Mouse (Mus musculus) neural tube, embryonic 15.5 days (tissue): ENCODE measurements at regions not wholly inside any gene's neighbourhood (a gene's known extent, or its start where the extent isn't known, plus 50 kb on each side); places are given as distances from the start of the nearest gene placed in this dataset.

Experiments used
- ATAC-seq: fragments of 200-750 bp; cut with Nextera tagmentation; 2 replicates; pipeline ENCODE4 v1.8.0; 2017; ENCODE audit warnings: mild to moderate bottlenecking, moderate TSS enrichment, moderate library complexity; ENCODE audit not compliant: low FRiP score
- H3K27ac ChIP-seq: fragments of 300-500 bp; sonication (generic); replicated peaks from 2 replicates; pipeline ENCODE4 v1.5.1; 2015; ENCODE audit warnings: mild to moderate bottlenecking, inconsistent platforms
- H3K27me3 ChIP-seq: fragments of 300-500 bp; sonication (generic); replicated peaks from 2 replicates; pipeline ENCODE4 v1.6.1; 2015; ENCODE audit warnings: inconsistent platforms
- H3K36me3 ChIP-seq: fragments of 300-500 bp; sonication (generic); 2 replicates; pipeline ENCODE4 v1.6.1; 2015; ENCODE audit warnings: inconsistent platforms
- H3K4me1 ChIP-seq: fragments of 300-500 bp; sonication (generic); 2 replicates; pipeline ENCODE4 v1.6.1; 2015; ENCODE audit warnings: inconsistent platforms
- H3K4me2 ChIP-seq: fragments of 300-500 bp; sonication (generic); 2 replicates; pipeline ENCODE4 v1.6.1; 2015; ENCODE audit warnings: inconsistent platforms, mild to moderate bottlenecking, moderate library complexity
- H3K4me3 ChIP-seq: fragments of 300-500 bp; sonication (generic); replicated peaks from 2 replicates; pipeline ENCODE4 v1.5.1; 2015; ENCODE audit warnings: mild to moderate bottlenecking, inconsistent platforms
- H3K9ac ChIP-seq: fragments of 300-500 bp; sonication (generic); replicated peaks from 2 replicates; pipeline ENCODE4 v1.6.1; 2015; ENCODE audit warnings: mild to moderate bottlenecking, inconsistent platforms
- H3K9me3 ChIP-seq: fragments of 300-500 bp; sonication (generic); replicated peaks from 2 replicates; pipeline ENCODE4 v1.6.1; 2016; ENCODE audit warnings: inconsistent platforms
- WGBS: fragments of 180-500 bp; shearing (Covaris S2); methylation state at CpG from one replicate; pipeline ENCODE4 v1.1.7; 2015; ENCODE audit warnings: mixed read lengths; 5-methylcytosine and 5-hydroxymethylcytosine counted together

GRCm38 (mm10) chr10:14333344-14333743 lies 212.1 kb downstream of the Adgrg6 start:
- WGBS, result 24% methylated on average over 4 of the region's 4 CpGs
- H3K27me3 ChIP-seq, result no peaks in the 10 kb centered on the region
- no peak overlapping the region for H3K4me3 ChIP-seq
- peaks cover 18% of the 10 kb centered on the region for H3K4me1 ChIP-seq
- peak overlapping the region; percentile 58 for H3K27ac ChIP-seq
- no peak overlapping the region for H3K9ac ChIP-seq
- H3K4me2 ChIP-seq, result no peak overlapping the region
- H3K36me3 ChIP-seq, result no peaks in the 10 kb centered on the region
- no peaks in the 10 kb centered on the region for H3K9me3 ChIP-seq
- peak; percentile 64; the same call in 1 of the 2 replicates for ATAC-seq

- H3K9me3 ChIP-seq, result no peaks in the 10 kb centered on the region
- H3K4me3 ChIP-seq, result no peak overlapping the region
- no peaks in the 10 kb centered on the region for H3K36me3 ChIP-seq
- no peaks in the 10 kb centered on the region for H3K27me3 ChIP-seq
- peak overlapping the region; percentile 58; the same call in 1 of the 2 replicates for H3K27ac ChIP-seq
- no peak overlapping the region for H3K9ac ChIP-seq
- 16% methylated on average over 4 of the region's 4 CpGs for WGBS
- H3K4me2 ChIP-seq, result peak overlapping the region; percentile 15; the same call in 1 of the 2 replicates
- H3K4me1 ChIP-seq, result peaks cover 18% of the 10 kb centered on the region
- peak; percentile 92 for ATAC-seq
Measured at GRCm38 (mm10) chr10:14332688-14333117, 212.8 kb downstream of the Adgrg6 start.

DNA sequence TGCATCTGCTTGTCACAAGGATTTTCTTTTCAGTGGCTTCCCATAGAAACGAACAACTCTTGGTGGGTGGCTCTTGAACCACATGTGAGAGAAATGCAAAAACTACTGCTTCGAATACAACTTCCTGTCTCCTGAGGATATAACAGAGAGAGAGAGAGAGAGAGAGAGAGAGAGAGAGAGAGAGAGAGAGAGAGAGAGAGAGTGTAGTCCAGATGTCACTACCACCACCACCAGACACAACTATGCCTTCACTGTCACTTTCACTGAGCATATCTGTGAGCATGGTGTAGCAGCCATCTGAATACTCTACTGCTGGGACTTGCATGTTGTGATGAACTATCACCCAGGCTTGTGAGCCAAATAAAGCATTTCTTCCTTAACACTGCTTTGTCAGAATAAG lies 216.6 kb downstream of the Adgrg6 start:
- no peak overlapping the region for H3K4me3 ChIP-seq

GRCm38 (mm10) chr10:14326229-14326628 lies 219.2 kb downstream of the Adgrg6 start:
- Histone ChIP-seq H3K27ac (no peak overlapping the region), H3K4me1 (no peaks in the 10 kb centered on the region), H3K4me3 (no peak overlapping the region), H3K27me3 (no peaks in the 10 kb centered on the region), H3K4me2 (no peak overlapping the region), H3K9me3 (no peaks in the 10 kb centered on the region), H3K36me3 (no peaks in the 10 kb centered on the region), H3K9ac (no peak overlapping the region)
- ATAC-seq, result no peak
- 88% methylated on average over 6 of the region's 6 CpGs for WGBS

More for the DNA sequence above, 216.6 kb downstream of the Adgrg6 start:
- ATAC-seq, result no peak
- Histone ChIP-seq H3K9ac (no peak overlapping the region), H3K4me1 (peaks cover 17% of the 10 kb centered on the region), H3K27me3 (no peaks in the 10 kb centered on the region), H3K36me3 (no peaks in the 10 kb centered on the region), H3K9me3 (no peaks in the 10 kb centered on the region), H3K27ac (no peak overlapping the region), H3K4me2 (no peak overlapping the region)
- 75% methylated on average over 2 of the region's 2 CpGs for WGBS

DNA sequence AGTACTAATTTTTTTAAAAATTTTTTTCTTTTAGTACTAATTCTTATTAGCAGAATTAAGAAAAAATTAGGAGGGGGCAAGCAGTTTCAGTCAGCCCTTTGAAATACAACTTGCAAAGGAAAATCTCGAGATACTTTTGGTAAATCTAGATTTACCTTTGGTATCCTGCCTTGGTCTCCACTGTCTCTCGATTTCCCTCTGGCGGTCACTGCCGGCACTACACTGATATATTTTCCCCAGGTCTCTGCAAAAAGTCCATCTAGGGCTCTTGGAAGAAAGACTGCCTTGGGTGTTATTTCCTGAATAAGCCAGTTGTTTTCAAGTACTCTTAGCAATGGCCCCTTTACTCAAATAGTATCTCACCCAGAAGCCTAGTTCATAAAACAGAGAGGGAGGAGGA lies 224.0 kb downstream of the Adgrg6 start:
- peak; percentile 72 for ATAC-seq
- Histone ChIP-seq H3K4me2 (no peak overlapping the region), H3K9ac (no peak overlapping the region), H3K4me3 (no peak overlapping the region), H3K4me1 (no peaks in the 10 kb centered on the region), H3K27me3 (no peaks in the 10 kb centered on the region), H3K36me3 (no peaks in the 10 kb centered on the region), H3K9me3 (no peaks in the 10 kb centered on the region), H3K27ac (no peak overlapping the region)
- WGBS, result 5% methylated on average over 4 of the region's 4 CpGs

DNA sequence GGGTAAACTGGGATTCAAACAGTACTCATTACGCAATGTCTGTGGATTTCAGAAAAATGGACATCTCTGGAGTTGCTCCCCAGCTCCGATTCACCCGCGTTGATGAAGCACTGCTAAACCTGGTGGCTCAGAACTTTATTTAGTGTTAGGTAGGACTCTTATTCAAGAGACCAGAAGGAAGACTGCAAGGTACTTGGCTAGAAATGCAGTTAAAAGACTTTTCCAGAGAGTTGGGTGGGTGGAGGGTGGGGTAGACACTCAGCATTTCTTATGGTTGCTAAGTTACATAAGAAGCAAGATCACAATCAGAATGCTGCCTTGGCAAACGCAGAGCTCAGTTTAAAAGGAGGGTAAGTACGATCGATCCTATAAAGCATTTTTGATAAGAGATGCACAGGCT lies 230.2 kb downstream of the Adgrg6 start:
- no peaks in the 10 kb centered on the region for H3K4me1 ChIP-seq
- H3K9ac ChIP-seq, result no peak overlapping the region
- 88% methylated on average over 7 of the region's 7 CpGs for WGBS
- no peak overlapping the region for H3K27ac ChIP-seq
- no peaks in the 10 kb centered on the region for H3K9me3 ChIP-seq
- H3K36me3 ChIP-seq, result no peaks in the 10 kb centered on the region
- ATAC-seq, result no peak
- H3K4me3 ChIP-seq, result no peak overlapping the region
- no peaks in the 10 kb centered on the region for H3K27me3 ChIP-seq
- no peak overlapping the region for H3K4me2 ChIP-seq

DNA sequence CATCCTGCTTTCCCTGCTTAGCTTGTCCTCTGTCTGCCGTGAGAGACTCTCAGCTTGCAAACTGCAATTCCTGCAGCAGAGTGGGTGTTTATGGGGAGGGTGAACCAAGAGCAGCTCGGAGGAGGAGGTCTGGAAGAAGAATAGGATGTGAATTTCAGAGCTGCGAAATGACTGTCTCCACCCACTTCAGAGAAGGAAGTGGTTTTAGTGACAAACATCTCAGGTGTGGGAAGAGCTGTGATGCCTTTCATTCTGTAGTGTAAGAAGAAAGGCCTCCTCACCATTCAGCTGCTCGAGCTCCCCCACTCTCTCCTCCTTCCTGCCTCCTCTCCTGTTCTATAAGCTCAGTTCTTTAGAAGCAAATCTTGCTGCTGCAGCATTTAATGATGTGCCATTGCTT lies 230.9 kb downstream of the Adgrg6 start:
- H3K4me3 ChIP-seq, result no peak overlapping the region
- H3K4me2 ChIP-seq, result no peak overlapping the region
- no peaks in the 10 kb centered on the region for H3K27me3 ChIP-seq
- no peak overlapping the region for H3K9ac ChIP-seq
- no peaks in the 10 kb centered on the region for H3K9me3 ChIP-seq
- H3K36me3 ChIP-seq, result no peaks in the 10 kb centered on the region
- H3K4me1 ChIP-seq, result no peaks in the 10 kb centered on the region
- 37% methylated on average over 4 of the region's 4 CpGs for WGBS
- H3K27ac ChIP-seq, result no peak overlapping the region
- no peak for ATAC-seq

- no peak overlapping the region for H3K9ac ChIP-seq
- no peak overlapping the region for H3K4me3 ChIP-seq
- H3K27me3 ChIP-seq, result no peaks in the 10 kb centered on the region
- no peak for ATAC-seq
- H3K9me3 ChIP-seq, result no peaks in the 10 kb centered on the region
- 83% methylated on average over 10 of the region's 10 CpGs for WGBS
- H3K4me2 ChIP-seq, result no peak overlapping the region
- no peaks in the 10 kb centered on the region for H3K36me3 ChIP-seq
- no peak overlapping the region for H3K27ac ChIP-seq
- no peaks in the 10 kb centered on the region for H3K4me1 ChIP-seq
Measured at GRCm38 (mm10) chr10:14314004-14314581, 231.4 kb downstream of the Adgrg6 start.

DNA sequence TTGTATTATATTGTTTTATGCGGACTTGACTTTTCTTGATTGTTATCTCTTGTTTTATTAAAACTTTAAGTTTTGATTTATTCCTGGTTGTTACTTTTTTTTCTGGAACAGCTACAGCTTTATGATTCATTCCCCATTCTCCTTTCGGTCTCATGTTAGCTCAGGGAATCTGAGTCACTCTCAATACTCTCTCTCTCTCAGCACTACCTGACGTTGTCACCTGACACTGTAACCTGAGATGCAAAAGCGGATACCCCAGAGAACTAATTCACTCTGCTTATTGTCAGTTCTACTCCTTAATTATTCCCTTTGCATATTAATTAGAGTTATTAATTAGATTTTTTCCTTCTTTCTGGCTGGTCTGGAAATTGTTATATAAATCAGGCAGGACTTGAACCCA lies 232.5 kb downstream of the Adgrg6 start:
- Histone ChIP-seq H3K4me2 (no peak overlapping the region), H3K27ac (no peak overlapping the region), H3K9me3 (no peaks in the 10 kb centered on the region), H3K4me3 (no peak overlapping the region), H3K27me3 (no peaks in the 10 kb centered on the region), H3K36me3 (no peaks in the 10 kb centered on the region), H3K9ac (no peak overlapping the region), H3K4me1 (no peaks in the 10 kb centered on the region)
- ATAC-seq, result no peak
- WGBS, result 90% methylated on average over 4 of the region's 4 CpGs

DNA sequence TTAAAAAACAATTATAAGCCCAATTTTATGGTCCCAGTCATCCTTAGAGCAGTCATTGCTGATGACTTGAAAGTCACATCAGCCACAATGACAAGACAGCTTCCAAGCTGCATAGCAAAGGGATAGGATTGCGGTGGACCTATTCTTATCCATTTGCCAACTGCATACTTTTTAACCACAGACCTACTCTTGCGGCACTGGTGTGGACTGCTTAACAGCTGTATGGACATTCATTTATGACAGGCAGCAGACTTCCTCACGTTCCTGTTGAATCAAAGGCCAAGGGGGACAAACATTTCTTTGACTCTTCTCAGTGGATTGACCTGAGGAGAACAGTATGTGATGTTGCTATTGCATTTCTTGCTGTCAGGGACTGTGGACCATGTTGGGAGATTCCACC lies 233.5 kb downstream of the Adgrg6 start:
- no peak for ATAC-seq
- Histone ChIP-seq H3K4me1 (no peaks in the 10 kb centered on the region), H3K9ac (no peak overlapping the region), H3K36me3 (no peaks in the 10 kb centered on the region), H3K27me3 (no peaks in the 10 kb centered on the region), H3K27ac (no peak overlapping the region), H3K4me3 (no peak overlapping the region), H3K4me2 (no peak overlapping the region), H3K9me3 (no peaks in the 10 kb centered on the region)
- WGBS, result 81% methylated on average over 3 of the region's 3 CpGs

DNA sequence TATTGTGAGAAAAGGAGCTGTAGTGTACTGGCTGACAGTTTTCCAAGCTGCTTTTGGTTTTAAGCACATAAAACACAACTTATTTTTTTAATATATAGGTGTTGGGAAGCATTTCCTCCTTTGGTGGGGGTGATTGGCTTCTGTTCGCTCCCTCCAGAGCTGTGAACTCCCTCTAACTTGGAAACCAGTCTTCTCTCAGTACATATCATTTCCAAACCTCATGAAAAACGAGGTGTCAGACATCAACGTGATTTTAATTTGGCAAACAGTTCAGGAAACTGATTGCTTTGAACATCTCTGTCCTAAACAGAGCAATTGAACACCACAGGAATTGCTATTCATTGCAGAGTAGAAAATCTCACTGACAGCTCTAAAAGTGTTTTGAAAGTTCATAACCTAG lies 238.6 kb downstream of the Adgrg6 start:
- no peak overlapping the region for H3K9ac ChIP-seq
- no peak for ATAC-seq
- H3K4me2 ChIP-seq, result no peak overlapping the region
- no peaks in the 10 kb centered on the region for H3K9me3 ChIP-seq
- 67% methylated on average over 3 of the region's 3 CpGs for WGBS
- no peaks in the 10 kb centered on the region for H3K36me3 ChIP-seq
- no peak overlapping the region for H3K4me3 ChIP-seq
- H3K27ac ChIP-seq, result no peak overlapping the region
- no peaks in the 10 kb centered on the region for H3K27me3 ChIP-seq
- no peaks in the 10 kb centered on the region for H3K4me1 ChIP-seq

DNA sequence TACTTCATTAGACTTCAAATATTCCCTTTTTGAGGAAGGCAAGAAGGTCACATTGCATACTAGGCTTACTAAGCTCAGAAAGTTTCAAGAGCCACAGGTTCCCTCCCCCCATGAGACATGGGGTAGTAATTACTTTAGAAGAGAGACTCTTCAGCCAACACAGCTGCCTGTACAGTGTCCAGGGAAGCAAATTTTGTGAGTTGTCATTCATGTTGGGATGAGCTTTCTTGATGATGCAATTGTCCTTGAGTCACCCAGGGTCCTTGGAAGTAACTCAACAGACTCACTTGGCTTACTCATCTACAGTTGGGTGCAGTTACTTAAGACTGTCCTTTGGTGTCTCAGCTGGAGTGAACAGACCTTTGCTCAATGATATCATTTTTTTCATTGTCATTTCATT lies 242.0 kb downstream of the Adgrg6 start:
- H3K4me1 ChIP-seq, result no peaks in the 10 kb centered on the region
- ATAC-seq, result no peak
- H3K4me3 ChIP-seq, result no peak overlapping the region
- H3K9me3 ChIP-seq, result no peaks in the 10 kb centered on the region
- H3K9ac ChIP-seq, result no peak overlapping the region
- no peaks in the 10 kb centered on the region for H3K36me3 ChIP-seq
- H3K27ac ChIP-seq, result no peak overlapping the region
- no peaks in the 10 kb centered on the region for H3K27me3 ChIP-seq
- H3K4me2 ChIP-seq, result no peak overlapping the region

DNA sequence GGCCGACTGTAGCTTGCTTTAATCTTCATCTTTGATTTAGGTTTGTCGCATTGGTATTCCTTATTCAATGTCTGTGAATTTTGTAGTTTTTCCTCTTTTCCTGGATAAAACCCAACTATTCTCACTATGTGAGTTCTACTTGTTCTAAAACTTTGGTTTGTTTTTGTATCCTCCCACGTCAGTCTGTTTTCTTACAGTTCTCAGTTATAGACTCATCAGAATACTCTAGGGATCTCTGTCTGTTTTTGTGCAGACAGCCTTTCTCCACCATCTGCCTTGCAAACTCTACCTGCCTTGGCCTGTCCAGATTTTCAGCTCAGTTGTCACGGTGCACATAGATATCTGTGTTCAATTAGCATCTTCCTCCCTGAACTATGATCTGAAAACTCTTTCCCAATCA lies 249.3 kb downstream of the Adgrg6 start:
- ATAC-seq, result no peak
- H3K4me3 ChIP-seq, result no peak overlapping the region
- no peaks in the 10 kb centered on the region for H3K36me3 ChIP-seq
- H3K4me2 ChIP-seq, result no peak overlapping the region
- H3K9me3 ChIP-seq, result no peaks in the 10 kb centered on the region
- H3K9ac ChIP-seq, result no peak overlapping the region
- 86% methylated on average over 4 of the region's 4 CpGs for WGBS
- no peaks in the 10 kb centered on the region for H3K27me3 ChIP-seq
- no peak overlapping the region for H3K27ac ChIP-seq
- H3K4me1 ChIP-seq, result no peaks in the 10 kb centered on the region
